Mouse (Mus musculus): ENCODE measurements around the gene Ccdc187.

The Ccdc187 gene

GRCm38 (mm10) chr2:26208126-26208789, 86.1 kb downstream of the Ccdc187 start, which contains the start of gene Lhx3:
TSS of gene Lhx3 (minus strand) at chr2:26208289.
- DNase-seq (ENCODE audit: low spot score), result no peak

GRCm38 (mm10) chr2:26207559-26207958, 86.8 kb downstream of the Ccdc187 start:
- no peak for DNase-seq (ENCODE audit: low spot score)

- DNase-seq (ENCODE audit: low spot score), result no peak
These were observed 88.6 kb downstream of the Ccdc187 start for GRCm38 (mm10) chr2:26205761-26206160.

GRCm38 (mm10) chr2:26205126-26205525, 89.2 kb downstream of the Ccdc187 start:
- DNase-seq (ENCODE audit: low spot score), result no peak

GRCm38 (mm10) chr2:26202849-26203475, 91.4 kb downstream of the Ccdc187 start:
- DNase-seq (ENCODE audit: low spot score), result no peak

- DNase-seq (ENCODE audit: low spot score), result no peak
These were observed 92.2 kb downstream of the Ccdc187 start for GRCm38 (mm10) chr2:26201926-26202848.

GRCm38 (mm10) chr2:26198488-26198887, 95.9 kb downstream of the Ccdc187 start:
- DNase-seq (ENCODE audit: low spot score), result no peak

GRCm38 (mm10) chr2:26194552-26195339, 99.6 kb downstream of the Ccdc187 start:
- no peak for DNase-seq (ENCODE audit: low spot score)
